Mouse (Mus musculus): Measurements from ENCODE around the gene Dennd1a. TPM values are rescaled to one million over a fixed set of nuclear protein-coding genes. Genes with fewer than 3 reads are reported as not detected.

Dennd1a gene
- polyA plus RNA-seq, 1 experiment: 21.6 TPM

GRCm38 (mm10) chr2:38211426-38211825, 75.8 kb downstream of the Dennd1a start:
- Histone ChIP-seq H3K4me3 (ENCODE audit: control insufficient read depth, low read depth, low read length) (no peak overlapping the region), H3K36me3 (ENCODE audit: control insufficient read depth, insufficient read depth, low read length) (no peaks in the 10 kb centered on the region), H3K4me1 (ENCODE audit: control insufficient read depth, insufficient read depth, low read length) (no peaks in the 10 kb centered on the region), H3K27ac (ENCODE audit: control insufficient read depth, insufficient read depth, low read depth, low read length) (no peak overlapping the region), H3K27me3 (ENCODE audit: control insufficient read depth, insufficient read depth, low read length) (no peaks in the 10 kb centered on the region)
- no peak for TF ChIP-seq CTCF (IDR thresholded peaks at IDR 0.05; ENCODE audit: control insufficient read depth, insufficient read depth, insufficient replicate concordance, low read depth, low read length)
- TF ChIP-seq POLR2A (IDR thresholded peaks at IDR 0.05; ENCODE audit: control insufficient read depth, low read depth, low read length): no peak

DNA sequence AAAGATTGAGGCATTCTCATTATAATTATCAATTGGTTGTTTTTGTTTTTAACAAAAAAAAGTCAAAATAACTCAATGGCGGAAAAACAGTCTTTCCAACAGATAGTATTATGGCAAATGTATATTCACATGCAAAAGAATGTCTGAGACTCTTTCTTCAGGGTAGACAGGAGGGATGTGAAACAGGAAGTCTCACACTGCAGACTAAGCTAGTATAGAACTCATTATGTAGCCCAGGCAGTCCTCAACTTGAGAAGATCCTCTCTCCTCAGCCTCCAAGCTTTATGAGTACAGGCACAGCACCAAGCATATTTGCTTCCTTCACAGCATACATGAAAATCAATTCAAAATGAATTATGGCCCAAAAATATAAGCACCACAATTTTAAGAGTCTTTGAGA, 79.4 kb downstream of the Dennd1a start:
- TF ChIP-seq POLR2A (IDR thresholded peaks at IDR 0.05; ENCODE audit: control insufficient read depth, low read depth, low read length) (no peak), CTCF (IDR thresholded peaks at IDR 0.05; ENCODE audit: control insufficient read depth, insufficient read depth, insufficient replicate concordance, low read depth, low read length) (no peak)
- no peaks in the 10 kb centered on the region for H3K36me3 ChIP-seq (ENCODE audit: control insufficient read depth, insufficient read depth, low read length)
- no peaks in the 10 kb centered on the region for H3K27me3 ChIP-seq (ENCODE audit: control insufficient read depth, insufficient read depth, low read length)
- H3K27ac ChIP-seq (ENCODE audit: control insufficient read depth, insufficient read depth, low read depth, low read length): no peak overlapping the region
- H3K4me3 ChIP-seq (ENCODE audit: control insufficient read depth, low read depth, low read length): no peak overlapping the region
- no peaks in the 10 kb centered on the region for H3K4me1 ChIP-seq (ENCODE audit: control insufficient read depth, insufficient read depth, low read length)

- Histone ChIP-seq H3K27ac (ENCODE audit: control insufficient read depth, insufficient read depth, low read depth, low read length) (no peak overlapping the region), H3K36me3 (ENCODE audit: control insufficient read depth, insufficient read depth, low read length) (no peaks in the 10 kb centered on the region), H3K4me1 (ENCODE audit: control insufficient read depth, insufficient read depth, low read length) (no peaks in the 10 kb centered on the region), H3K4me3 (ENCODE audit: control insufficient read depth, low read depth, low read length) (no peak overlapping the region), H3K27me3 (ENCODE audit: control insufficient read depth, insufficient read depth, low read length) (no peaks in the 10 kb centered on the region)
- TF ChIP-seq CTCF (IDR thresholded peaks at IDR 0.05; ENCODE audit: control insufficient read depth, insufficient read depth, insufficient replicate concordance, low read depth, low read length): no peak
These were observed 81.9 kb downstream of the Dennd1a start for GRCm38 (mm10) chr2:38205281-38205680.

DNA sequence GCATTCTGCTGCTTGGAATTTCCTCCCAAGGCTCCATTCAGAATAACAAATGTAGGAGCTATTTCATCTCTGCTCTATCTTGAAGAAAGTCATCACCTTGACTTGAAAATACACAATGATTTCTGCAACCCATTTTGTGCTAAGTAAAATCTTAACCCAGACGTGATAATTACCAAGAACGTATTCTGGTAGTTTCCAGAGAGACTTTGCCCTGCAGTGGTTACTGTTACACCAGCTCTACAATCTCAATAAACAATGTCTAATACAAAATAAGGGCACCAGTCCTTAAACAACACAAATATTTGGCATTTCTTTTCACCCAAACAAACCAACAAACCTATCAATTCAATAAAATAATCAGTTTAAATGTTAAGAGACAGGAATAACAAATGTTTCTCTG, 82.5 kb downstream of the Dennd1a start:
- no peaks in the 10 kb centered on the region for H3K4me1 ChIP-seq (ENCODE audit: control insufficient read depth, insufficient read depth, low read length)
- H3K27ac ChIP-seq (ENCODE audit: control insufficient read depth, insufficient read depth, low read depth, low read length): no peak overlapping the region
- no peak overlapping the region for H3K4me3 ChIP-seq (ENCODE audit: control insufficient read depth, low read depth, low read length)
- no peaks in the 10 kb centered on the region for H3K27me3 ChIP-seq (ENCODE audit: control insufficient read depth, insufficient read depth, low read length)
- TF ChIP-seq CTCF (IDR thresholded peaks at IDR 0.05; ENCODE audit: control insufficient read depth, insufficient read depth, insufficient replicate concordance, low read depth, low read length): no peak
- no peak for TF ChIP-seq POLR2A (IDR thresholded peaks at IDR 0.05; ENCODE audit: control insufficient read depth, low read depth, low read length)
- no peaks in the 10 kb centered on the region for H3K36me3 ChIP-seq (ENCODE audit: control insufficient read depth, insufficient read depth, low read length)

DNA sequence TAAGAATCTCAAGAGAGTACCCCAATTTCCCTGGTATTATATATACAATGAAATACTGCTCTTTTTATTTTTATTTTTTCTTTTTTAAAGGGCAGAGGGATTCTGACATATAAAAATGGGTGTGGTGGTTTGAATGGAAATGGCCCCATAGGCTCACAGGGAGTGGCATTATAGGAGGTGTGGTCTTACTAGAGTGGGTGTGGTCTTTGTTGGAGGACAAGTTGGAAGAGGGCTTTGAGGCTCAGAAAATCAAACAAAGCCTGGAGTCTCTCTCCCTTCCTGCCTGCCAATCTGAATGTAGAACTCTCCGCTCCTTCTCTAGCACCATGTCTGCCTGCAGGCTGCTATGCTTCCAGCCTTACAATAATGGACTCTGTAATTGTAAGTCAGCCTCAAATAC, 89.1 kb downstream of the Dennd1a start:
- Histone ChIP-seq H3K4me3 (ENCODE audit: control insufficient read depth, low read depth, low read length) (no peak overlapping the region), H3K27ac (ENCODE audit: control insufficient read depth, insufficient read depth, low read depth, low read length) (no peak overlapping the region), H3K4me1 (ENCODE audit: control insufficient read depth, insufficient read depth, low read length) (no peaks in the 10 kb centered on the region), H3K27me3 (ENCODE audit: control insufficient read depth, insufficient read depth, low read length) (no peaks in the 10 kb centered on the region), H3K36me3 (ENCODE audit: control insufficient read depth, insufficient read depth, low read length) (no peaks in the 10 kb centered on the region)
- TF ChIP-seq POLR2A (IDR thresholded peaks at IDR 0.05; ENCODE audit: control insufficient read depth, low read depth, low read length): no peak
- TF ChIP-seq CTCF (IDR thresholded peaks at IDR 0.05; ENCODE audit: control insufficient read depth, insufficient read depth, insufficient replicate concordance, low read depth, low read length): no peak

DNA sequence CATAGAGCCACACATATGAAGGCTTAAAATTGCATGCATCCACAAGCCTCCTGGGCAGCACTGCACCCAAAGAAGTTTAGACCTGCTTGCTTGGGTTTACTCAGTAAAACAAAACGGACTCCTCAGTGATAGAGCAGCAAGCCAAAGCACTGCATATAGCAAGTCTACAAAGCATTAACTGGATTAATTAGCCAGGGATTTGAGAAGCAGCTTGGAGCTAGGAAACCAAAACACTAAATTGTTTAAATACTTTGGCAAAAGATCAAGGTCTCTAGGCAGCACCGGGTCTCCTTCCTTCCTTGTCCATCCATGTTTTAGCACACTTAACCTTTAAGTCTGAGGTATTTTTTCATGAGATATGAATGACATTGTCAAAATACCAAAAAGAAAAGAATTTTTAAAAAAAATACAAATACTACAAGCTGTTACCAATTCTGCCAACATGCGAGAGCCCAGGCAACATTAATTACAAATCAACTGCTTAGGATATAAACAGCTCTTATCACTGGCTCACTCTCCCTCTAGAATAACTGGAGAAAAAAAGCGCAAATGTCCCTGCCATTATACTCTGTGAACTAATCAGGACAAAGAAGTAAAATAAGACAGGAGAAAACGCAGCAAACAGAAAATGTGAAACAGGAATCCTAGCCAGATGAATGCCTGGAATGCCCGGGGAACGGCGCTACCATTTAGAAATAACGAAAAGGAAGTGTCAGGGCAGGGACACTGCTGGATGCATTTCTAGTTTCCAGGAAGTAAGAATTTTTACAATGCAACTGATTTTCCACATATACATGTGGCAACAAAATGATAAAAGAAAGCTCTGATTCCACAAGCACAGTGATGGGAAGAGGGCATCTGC, 90.8 kb downstream of the Dennd1a start:
- no peak overlapping the region for H3K4me3 ChIP-seq (ENCODE audit: control insufficient read depth, low read depth, low read length)
- no peaks in the 10 kb centered on the region for H3K27me3 ChIP-seq (ENCODE audit: control insufficient read depth, insufficient read depth, low read length)
- no peaks in the 10 kb centered on the region for H3K4me1 ChIP-seq (ENCODE audit: control insufficient read depth, insufficient read depth, low read length)
- no peak overlapping the region for H3K27ac ChIP-seq (ENCODE audit: control insufficient read depth, insufficient read depth, low read depth, low read length)
- TF ChIP-seq POLR2A (IDR thresholded peaks at IDR 0.05; ENCODE audit: control insufficient read depth, low read depth, low read length): no peak
- TF ChIP-seq CTCF (IDR thresholded peaks at IDR 0.05; ENCODE audit: control insufficient read depth, insufficient read depth, insufficient replicate concordance, low read depth, low read length): no peak
- no peaks in the 10 kb centered on the region for H3K36me3 ChIP-seq (ENCODE audit: control insufficient read depth, insufficient read depth, low read length)

DNA sequence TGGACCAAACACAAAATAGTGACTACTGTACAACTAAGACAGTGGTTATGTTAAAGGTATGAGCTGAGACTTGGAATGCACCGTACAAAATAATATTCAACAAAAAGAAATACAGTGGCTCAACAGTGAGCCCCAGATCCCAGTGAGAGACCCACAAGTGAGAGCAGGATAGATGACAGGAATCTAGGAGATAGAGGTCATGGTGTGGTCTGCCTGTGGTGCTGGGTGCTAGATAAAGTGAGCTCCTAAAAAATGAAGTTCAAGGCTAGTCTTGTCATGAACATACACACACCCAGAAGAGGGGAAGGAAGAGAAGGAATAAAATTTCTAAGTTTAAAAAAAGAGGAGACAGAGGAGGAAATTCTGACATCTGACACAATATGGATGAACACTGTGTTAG, 95.2 kb downstream of the Dennd1a start:
- Histone ChIP-seq H3K36me3 (ENCODE audit: control insufficient read depth, insufficient read depth, low read length) (no peaks in the 10 kb centered on the region), H3K4me3 (ENCODE audit: control insufficient read depth, low read depth, low read length) (no peak overlapping the region), H3K4me1 (ENCODE audit: control insufficient read depth, insufficient read depth, low read length) (no peaks in the 10 kb centered on the region), H3K27me3 (ENCODE audit: control insufficient read depth, insufficient read depth, low read length) (no peaks in the 10 kb centered on the region), H3K27ac (ENCODE audit: control insufficient read depth, insufficient read depth, low read depth, low read length) (no peak overlapping the region)
- TF ChIP-seq POLR2A (IDR thresholded peaks at IDR 0.05; ENCODE audit: control insufficient read depth, low read depth, low read length) (no peak), CTCF (IDR thresholded peaks at IDR 0.05; ENCODE audit: control insufficient read depth, insufficient read depth, insufficient replicate concordance, low read depth, low read length) (no peak)
